Mouse (Mus musculus): ENCODE results near the gene Itga2.

Itga2 gene

GRCm38 (mm10) chr13:114931775-114932294, at the start of gene Itga2:
Itga2 (minus strand) TSS chr13:114932100.
- DNase-seq (ENCODE audit: low read depth), result peak; percentile 18

GRCm38 (mm10) chr13:114980831-114981419, 49.0 kb upstream of the Itga2 start:
- peak; percentile 23 for DNase-seq (ENCODE audit: low read depth)

- DNase-seq (ENCODE audit: low read depth), result no peak
Measured at GRCm38 (mm10) chr13:114974484-114975042, 42.7 kb upstream of the Itga2 start.

- DNase-seq (ENCODE audit: low read depth), result no peak
Measured at GRCm38 (mm10) chr13:114971905-114972304, 40.0 kb upstream of the Itga2 start.

GRCm38 (mm10) chr13:114964233-114964632, 32.3 kb upstream of the Itga2 start:
- DNase-seq (ENCODE audit: low read depth), result peak; percentile 53

GRCm38 (mm10) chr13:114954516-114954915, 22.6 kb upstream of the Itga2 start:
- no peak for DNase-seq (ENCODE audit: low read depth)

GRCm38 (mm10) chr13:114933541-114933940, 1.6 kb upstream of the Itga2 start:
- no peak for DNase-seq (ENCODE audit: low read depth)

GRCm38 (mm10) chr13:114930996-114931649, 777 bp downstream of the Itga2 start:
- DNase-seq (ENCODE audit: low read depth), result no peak

- DNase-seq (ENCODE audit: low read depth), result no peak
Measured at GRCm38 (mm10) chr13:114924785-114925184, 7.1 kb downstream of the Itga2 start.

- no peak for DNase-seq (ENCODE audit: low read depth)
Measured at GRCm38 (mm10) chr13:114923331-114923730, 8.6 kb downstream of the Itga2 start.

GRCm38 (mm10) chr13:114915767-114916166, 16.1 kb downstream of the Itga2 start:
- DNase-seq (ENCODE audit: low read depth), result peak; percentile 35

GRCm38 (mm10) chr13:114914963-114915362, 16.9 kb downstream of the Itga2 start:
- no peak for DNase-seq (ENCODE audit: low read depth)

GRCm38 (mm10) chr13:114914559-114914958, 17.3 kb downstream of the Itga2 start:
- DNase-seq (ENCODE audit: low read depth), result no peak

GRCm38 (mm10) chr13:114910629-114911028, 21.3 kb downstream of the Itga2 start:
- DNase-seq (ENCODE audit: low read depth), result no peak

GRCm38 (mm10) chr13:114909514-114909913, 22.4 kb downstream of the Itga2 start:
- DNase-seq (ENCODE audit: low read depth), result no peak

- no peak for DNase-seq (ENCODE audit: low read depth)
Measured at GRCm38 (mm10) chr13:114907876-114908275, 24.0 kb downstream of the Itga2 start.

GRCm38 (mm10) chr13:114896751-114897386, 35.0 kb downstream of the Itga2 start:
- no peak for DNase-seq (ENCODE audit: low read depth)

- DNase-seq (ENCODE audit: low read depth), result no peak
Measured at GRCm38 (mm10) chr13:114895896-114896295, 36.0 kb downstream of the Itga2 start.

GRCm38 (mm10) chr13:114894718-114895117, 37.2 kb downstream of the Itga2 start:
- no peak for DNase-seq (ENCODE audit: low read depth)

- DNase-seq (ENCODE audit: low read depth), result no peak
Measured at GRCm38 (mm10) chr13:114891655-114892054, 40.2 kb downstream of the Itga2 start.

- DNase-seq (ENCODE audit: low read depth), result no peak
Measured at GRCm38 (mm10) chr13:114887695-114888094, 44.2 kb downstream of the Itga2 start.

- no peak for DNase-seq (ENCODE audit: low read depth)
Measured at GRCm38 (mm10) chr13:114887293-114887692, 44.6 kb downstream of the Itga2 start.

GRCm38 (mm10) chr13:114885171-114885570, 46.7 kb downstream of the Itga2 start:
- DNase-seq (ENCODE audit: low read depth), result no peak
